Mouse (Mus musculus): ENCODE measurements around the gene Trpm2. TPM values are rescaled to one million over a fixed set of nuclear protein-coding genes. Genes with fewer than 3 reads are reported as not detected.

Gene Trpm2
- total RNA-seq, 2 experiments from 2014 or later, result 2.2 to 4.7 TPM

Other genes starting within 250 kb of the Trpm2 start
- gene Krtap12-1, start 250.0 kb downstream of the Trpm2 start, total RNA-seq (2021), result not detected
- not detected for gene Gm10100, start 244.1 kb downstream of the Trpm2 start, total RNA-seq (2021)
- gene Gm18596, start 227.9 kb downstream of the Trpm2 start, total RNA-seq (2021), result not detected
- gene Gm9736, start 219.2 kb downstream of the Trpm2 start, total RNA-seq (2021), result not detected
- gene Gm3233, start 210.9 kb downstream of the Trpm2 start, total RNA-seq (2021), result not detected
- not detected for gene Gm3238, start 199.2 kb downstream of the Trpm2 start, total RNA-seq (2021)
- gene Gm7138, start 193.6 kb downstream of the Trpm2 start, total RNA-seq (2021), result not detected
- not detected for gene Gm3250, start 188.0 kb downstream of the Trpm2 start, total RNA-seq (2021)
- not detected for gene Gm7137, start 182.4 kb downstream of the Trpm2 start, total RNA-seq (2021)
- gene Gm9639, start 175.5 kb downstream of the Trpm2 start, total RNA-seq (2021), result not detected
- gene Gm19668, start 171.4 kb downstream of the Trpm2 start, total RNA-seq (2021), result not detected
- gene Gm9507, start 158.7 kb downstream of the Trpm2 start, total RNA-seq (2021), result not detected
- not detected for gene Gm2696, start 155.9 kb downstream of the Trpm2 start, total RNA-seq (2021)
- not detected for gene Krtap10-4, start 143.5 kb downstream of the Trpm2 start, total RNA-seq (2021)
- gene Krtap10-10, start 134.6 kb downstream of the Trpm2 start, total RNA-seq (2021), result not detected
- not detected for gene Gm36176, start 123.8 kb downstream of the Trpm2 start, total RNA-seq (2021)
- not detected for gene Gm10318, start 117.7 kb downstream of the Trpm2 start, total RNA-seq (2021)
- gene Gm3285, start 108.6 kb downstream of the Trpm2 start, total RNA-seq (2021), result not detected
- 1 to 10 TPM; 4.2 to 5.7 TPM for gene Lrrc3, start 68.0 kb downstream of the Trpm2 start, total RNA-seq (2021)
- gene 1810043G02Rik, start 8.0 kb upstream of the Trpm2 start, total RNA-seq (2021), result 10 to 100 TPM; 18.6 to 20.9 TPM
- gene Pfkl, start 39.5 kb upstream of the Trpm2 start, total RNA-seq (2021), result 100 to 1,000 TPM; 116 to 131 TPM
- 10 to 100 TPM; 24.1 to 38.1 TPM for gene Dnmt3l, start 71.4 kb upstream of the Trpm2 start, total RNA-seq (2021)
- not detected for gene Aire, start 73.0 kb upstream of the Trpm2 start, total RNA-seq (2021)
- gene Icosl, start 98.7 kb upstream of the Trpm2 start, total RNA-seq (2021), result 10 to 100 TPM; 11.6 to 21.6 TPM
- 100 to 1,000 TPM; 221 to 288 TPM for gene D10Jhu81e, start 199.2 kb upstream of the Trpm2 start, total RNA-seq (2021)
- gene Pwp2, start 214.6 kb upstream of the Trpm2 start, total RNA-seq (2021), result 10 to 100 TPM; 17.9 to 22.8 TPM